Mouse (Mus musculus) kidney, postnatal 0 days (tissue): ENCODE results near the gene Tiam1. TPM values are rescaled to one million over a fixed set of nuclear protein-coding genes. Genes with fewer than 3 reads are reported as not detected.

ENCODE experiments used
- ATAC-seq: fragments of 200-750 bp; cut with Nextera tagmentation; replicated peaks from 2 replicates; pipeline ENCODE4 v1.8.0; 2017; ENCODE audit warnings: low read depth, moderate number of reproducible peaks, moderate TSS enrichment, moderate library complexity; ENCODE audit not compliant: low FRiP score
- DNase-seq: peaks from one replicate; pipeline ENCODE4 v3.0.0-alpha.2; 2016; ENCODE audit warnings: low spot score
- H3K27ac ChIP-seq: fragments of 300-500 bp; sonication (generic); 2 replicates; pipeline ENCODE4 v1.5.1; 2014; ENCODE audit warnings: mild to moderate bottlenecking
- H3K27me3 ChIP-seq: fragments of 300-500 bp; sonication (generic); 2 replicates; pipeline ENCODE4 v1.6.1; 2014; ENCODE audit warnings: low read length, mixed read lengths; ENCODE audit not compliant: insufficient read depth
- H3K36me3 ChIP-seq: fragments of 300-500 bp; sonication (generic); 2 replicates; pipeline ENCODE4 v1.6.1; 2014; ENCODE audit warnings: low read length, mixed read lengths; ENCODE audit not compliant: insufficient read depth
- H3K4me1 ChIP-seq: fragments of 300-500 bp; sonication (generic); replicated peaks from 2 replicates; pipeline ENCODE4 v1.6.1; 2014; ENCODE audit warnings: antibody characterized with exemption, low read length, mixed read lengths; ENCODE audit not compliant: insufficient read depth
- H3K4me2 ChIP-seq: fragments of 300-500 bp; sonication (generic); 2 replicates; pipeline ENCODE4 v1.6.1; 2014; ENCODE audit warnings: mild to moderate bottlenecking, low read length, moderate library complexity, mixed read lengths
- H3K4me3 ChIP-seq: fragments of 300-500 bp; sonication (generic); replicated peaks from 2 replicates; pipeline ENCODE4 v1.5.1; 2014; ENCODE audit warnings: low read depth, low read length
- H3K9ac ChIP-seq: fragments of 300-500 bp; sonication (generic); 2 replicates; pipeline ENCODE4 v1.6.1; 2014; ENCODE audit warnings: low read depth, low read length
- H3K9me3 ChIP-seq: fragments of 300-500 bp; sonication (generic); replicated peaks from 2 replicates; pipeline ENCODE4 v1.6.1; 2016; ENCODE audit warnings: low read length, inconsistent platforms, mixed read lengths
- CTCF ChIP-seq: IDR thresholded peaks from 2 replicates; pipeline ENCODE4 v1.5.1; 2016; ENCODE audit warnings: antibody characterized with exemption, low read depth, mild to moderate bottlenecking, moderate library complexity
- WGBS: fragments of 180-500 bp; shearing (Covaris S2); extraction: QIAGEN DNeasy Blood & Tissue Kit; methylation state at CpG from one replicate; pipeline ENCODE4 v1.1.7; 2014; 5-methylcytosine and 5-hydroxymethylcytosine counted together
- polyA plus RNA-seq: library from polyadenylated mRNA; unstranded; fragments of >200 nt; fragmentation: Nextera tagmentation; extraction: Ambion mirVana; gene quantifications from 2 replicates; pipeline ENCODE4 v1.2.1, GENCODE M21; 2015

Tiam1 gene
- polyA plus RNA-seq, 1 experiment from 2014 or later, result 11.5 TPM

GRCm38 (mm10) chr16:89877206-89877605 lies 266.4 kb downstream of the Tiam1 start:
- H3K27ac ChIP-seq, result no peak overlapping the region
- no peaks in the 10 kb centered on the region for H3K27me3 ChIP-seq
- ATAC-seq (no peak), DNase-seq (no peak)
- H3K4me1 ChIP-seq, result no peaks in the 10 kb centered on the region
- no peaks in the 10 kb centered on the region for H3K9me3 ChIP-seq
- H3K36me3 ChIP-seq, result no peaks in the 10 kb centered on the region
- H3K4me2 ChIP-seq, result no peak overlapping the region
- no peak for TF ChIP-seq CTCF
- WGBS, result 93% methylated on average over 10 of the region's 10 CpGs
- H3K4me3 ChIP-seq, result no peak overlapping the region
- no peak overlapping the region for H3K9ac ChIP-seq

DNA sequence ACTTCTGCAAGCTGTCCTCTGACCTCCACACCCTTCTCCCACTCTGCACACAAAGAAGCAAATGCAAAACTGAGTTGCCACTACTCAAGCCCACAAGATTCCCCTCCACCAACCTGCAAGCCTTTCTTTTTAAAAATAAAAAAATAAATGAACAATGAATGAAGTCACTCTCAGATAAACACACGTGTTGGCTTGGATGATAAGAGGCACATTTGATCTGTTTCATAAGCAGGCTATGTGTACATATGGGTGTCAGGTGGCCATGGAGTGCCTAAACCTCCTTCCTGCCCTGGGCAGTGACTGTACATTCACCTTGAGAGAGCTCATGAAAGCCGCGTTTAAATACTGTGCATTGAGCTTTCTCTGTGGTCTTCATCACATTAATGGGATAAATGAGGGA lies 267.5 kb downstream of the Tiam1 start:
- no peaks in the 10 kb centered on the region for H3K36me3 ChIP-seq
- WGBS, result 89% methylated on average over 3 of the region's 3 CpGs
- TF ChIP-seq CTCF, result no peak
- ATAC-seq (no peak), DNase-seq (no peak)
- no peak overlapping the region for H3K4me2 ChIP-seq
- no peaks in the 10 kb centered on the region for H3K27me3 ChIP-seq
- H3K9ac ChIP-seq, result no peak overlapping the region
- H3K27ac ChIP-seq, result no peak overlapping the region
- no peaks in the 10 kb centered on the region for H3K4me1 ChIP-seq
- H3K4me3 ChIP-seq, result no peak overlapping the region
- H3K9me3 ChIP-seq, result no peaks in the 10 kb centered on the region

DNA sequence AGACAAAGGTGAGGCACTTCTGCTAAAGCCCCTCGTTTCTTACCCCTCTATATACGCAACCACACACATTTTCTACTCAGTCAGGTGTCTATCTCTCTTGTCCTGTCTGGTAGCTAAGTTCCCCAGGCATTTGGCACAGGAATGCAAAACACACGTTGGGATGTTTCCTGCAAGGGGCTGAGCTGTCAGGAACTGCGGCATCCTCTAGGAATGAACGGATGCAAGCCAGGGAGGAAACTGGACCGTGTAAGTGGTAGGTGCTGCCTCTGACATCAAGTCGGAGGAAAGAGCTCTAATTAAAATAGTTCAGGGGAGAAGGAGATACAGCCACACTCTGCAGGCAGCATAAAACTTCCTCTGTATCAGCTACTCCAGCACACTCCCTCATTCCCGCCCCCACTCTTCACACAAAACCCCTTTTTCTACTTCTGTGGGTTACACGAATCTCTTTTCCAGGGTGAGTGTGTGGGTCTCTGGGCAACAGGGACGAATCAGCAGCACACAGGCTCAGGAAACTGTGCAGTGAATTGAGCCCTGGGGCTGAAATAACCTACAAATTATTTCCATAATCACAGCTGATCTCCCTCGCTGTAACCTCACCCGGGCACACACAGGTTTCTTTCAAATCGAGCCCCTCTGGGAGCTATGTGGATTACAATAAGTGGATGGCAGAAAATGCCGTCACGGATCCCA lies 269.4 kb downstream of the Tiam1 start:
- TF ChIP-seq CTCF, result no peak
- ATAC-seq, result no peak
- WGBS, result 49% methylated on average over 15 of the region's 15 CpGs
- H3K4me1 ChIP-seq, result no peaks in the 10 kb centered on the region
- no peaks in the 10 kb centered on the region for H3K27me3 ChIP-seq
- no peak overlapping the region for H3K27ac ChIP-seq
- no peaks in the 10 kb centered on the region for H3K36me3 ChIP-seq
- no peak overlapping the region for H3K4me2 ChIP-seq
- no peak overlapping the region for H3K4me3 ChIP-seq
- H3K9me3 ChIP-seq, result no peaks in the 10 kb centered on the region
- DNase-seq, result no peak
- no peak overlapping the region for H3K9ac ChIP-seq

GRCm38 (mm10) chr16:89872011-89872942 lies 271.3 kb downstream of the Tiam1 start:
- no peaks in the 10 kb centered on the region for H3K4me1 ChIP-seq
- no peak overlapping the region for H3K4me2 ChIP-seq
- TF ChIP-seq CTCF, result no peak
- H3K4me3 ChIP-seq, result no peak overlapping the region
- DNase-seq (no peak), ATAC-seq (peak; percentile 57; the same call in 1 of the 2 replicates)
- no peak overlapping the region for H3K9ac ChIP-seq
- H3K27me3 ChIP-seq, result no peaks in the 10 kb centered on the region
- 0 out of 2 replicates have a peak overlapping the region, but pooled peaks have one; percentile 8 for H3K27ac ChIP-seq
- H3K36me3 ChIP-seq, result no peaks in the 10 kb centered on the region
- 55% methylated on average over 20 of the region's 20 CpGs for WGBS
- H3K9me3 ChIP-seq, result no peaks in the 10 kb centered on the region

- Histone ChIP-seq H3K27me3 (no peaks in the 10 kb centered on the region), H3K36me3 (no peaks in the 10 kb centered on the region), H3K4me3 (no peak overlapping the region), H3K9me3 (no peaks in the 10 kb centered on the region), H3K27ac (no peak overlapping the region), H3K4me2 (no peak overlapping the region), H3K9ac (no peak overlapping the region), H3K4me1 (no peaks in the 10 kb centered on the region)
- WGBS, result 65% methylated on average over 13 of the region's 13 CpGs
- DNase-seq (no peak), ATAC-seq (no peak)
- TF ChIP-seq CTCF, result no peak
Observed at GRCm38 (mm10) chr16:89871382-89871781, 272.2 kb downstream of the Tiam1 start.

GRCm38 (mm10) chr16:89870059-89870458 lies 273.5 kb downstream of the Tiam1 start:
- Histone ChIP-seq H3K9ac (no peak overlapping the region), H3K27me3 (no peaks in the 10 kb centered on the region), H3K4me3 (no peak overlapping the region), H3K4me2 (no peak overlapping the region), H3K27ac (no peak overlapping the region), H3K9me3 (no peaks in the 10 kb centered on the region), H3K4me1 (no peaks in the 10 kb centered on the region), H3K36me3 (no peaks in the 10 kb centered on the region)
- WGBS, result 95% methylated on average over 6 of the region's 6 CpGs
- DNase-seq (no peak), ATAC-seq (no peak)
- TF ChIP-seq CTCF, result no peak
